8 mouse cellular contexts compared by ENCODE assay signal in the genomic region with DNA sequence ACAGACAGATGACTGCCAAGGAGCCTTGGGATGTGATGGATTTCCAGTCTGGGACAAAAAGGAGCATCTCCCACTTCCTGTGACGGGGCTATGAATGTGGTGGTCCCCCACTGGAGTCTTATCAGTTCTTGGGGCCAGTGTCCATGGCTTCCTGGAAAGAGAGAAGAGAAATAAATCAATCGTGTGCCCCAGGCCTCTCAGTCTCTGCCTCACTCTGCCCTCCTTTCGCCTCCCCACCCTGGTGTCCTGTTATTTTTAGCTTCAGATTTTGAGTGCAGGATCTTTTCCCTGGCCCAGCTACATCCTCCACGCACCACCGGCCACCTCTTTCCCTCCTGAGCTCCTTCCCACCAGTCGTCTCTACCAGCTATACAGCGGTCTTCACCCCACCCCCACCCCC. TPM values are rescaled to one million over a fixed set of nuclear protein-coding genes. Genes with fewer than 3 reads are reported as not detected.
DNase-seq lines count a peak whose midpoint lies in the region; ATAC-seq and TF ChIP-seq lines count a peak whose summit lies in the region.

No protein-coding gene starts in this region.

- peak overlapping the region; percentile 81 for H3K4me2 ChIP-seq in heart, embryonic 12.5 days
- H3K4me2 ChIP-seq in forebrain, embryonic 15.5 days (replicated peaks): peak overlapping the region; percentile 90
- peak overlapping the region; percentile 78; the same call in 1 of the 2 replicates for H3K4me2 ChIP-seq in liver, postnatal 0 days (ENCODE audit: low read depth, low read length)

- DNase-seq in heart, adult 11 months: no peak
- DNase-seq in liver, postnatal 0 days: no peak
- DNase-seq in thymus, postnatal 0 days (ENCODE audit: low spot score): no peak
- DNase-seq in urinary bladder, postnatal 36 days (ENCODE audit: low spot score in 2 of 2): no peak
- no peak for DNase-seq in thymus, adult 2 months

- H3K27me3 ChIP-seq in heart, embryonic 12.5 days (replicated peaks): peaks cover 33% of the 10 kb centered on the region
- no peaks in the 10 kb centered on the region for H3K27me3 ChIP-seq in ES-Bruce4 (ENCODE audit: control insufficient read depth, insufficient read depth, low read length, poor library complexity, severe bottlenecking)
- H3K27me3 ChIP-seq in forebrain, embryonic 15.5 days: no peaks in the 10 kb centered on the region
- peaks cover 21% of the 10 kb centered on the region for H3K27me3 ChIP-seq in liver, postnatal 0 days (ENCODE audit: insufficient read depth, low read length)
- no peaks in the 10 kb centered on the region for H3K27me3 ChIP-seq in thymus, adult 2 months (ENCODE audit: control insufficient read depth, insufficient read depth, low read length)

- peak overlapping the region; percentile 53 for H3K4me3 ChIP-seq in heart, embryonic 12.5 days
- H3K4me3 ChIP-seq in ES-Bruce4 (ENCODE audit: low read depth, low read length): peak overlapping the region; percentile 53; the same call in 1 of the 2 replicates
- H3K4me3 ChIP-seq in forebrain, embryonic 15.5 days: peak overlapping the region; percentile 61
- H3K4me3 ChIP-seq in liver, postnatal 0 days (ENCODE audit: low read depth, low read length): no peak overlapping the region
- H3K4me3 ChIP-seq in thymus, adult 2 months (ENCODE audit: control insufficient read depth, insufficient read depth, low read length): no peak overlapping the region

- H3K27ac ChIP-seq in heart, embryonic 12.5 days (ENCODE audit: poor library complexity, severe bottlenecking): 0 out of 2 replicates have a peak overlapping the region, but pooled peaks have one; percentile 18
- H3K27ac ChIP-seq in ES-Bruce4 (ENCODE audit: insufficient read depth, low read length): no peak overlapping the region
- 0 out of 2 replicates have a peak overlapping the region, but pooled peaks have one; percentile 50 for H3K27ac ChIP-seq in forebrain, embryonic 15.5 days (replicated peaks)
- H3K27ac ChIP-seq in liver, postnatal 0 days (ENCODE audit: low read depth): no peak overlapping the region
- no peak overlapping the region for H3K27ac ChIP-seq in thymus, adult 2 months (ENCODE audit: control insufficient read depth, insufficient read depth, low read length)

- peak overlapping the region; percentile 66 for H3K9ac ChIP-seq in heart, embryonic 12.5 days
- peak overlapping the region; percentile 43 for H3K9ac ChIP-seq in ES-Bruce4 (ENCODE audit: low read depth, poor library complexity, severe bottlenecking)
- peak overlapping the region; percentile 66 for H3K9ac ChIP-seq in forebrain, embryonic 15.5 days (replicated peaks)
- H3K9ac ChIP-seq in liver, postnatal 0 days (replicated peaks): no peak overlapping the region

- ATAC-seq in heart, embryonic 12.5 days (ENCODE audit: insufficient number of reproducible peaks, low FRiP score): no peak
- no peak for ATAC-seq in forebrain, embryonic 15.5 days (replicated peaks)
- no peak for ATAC-seq in liver, postnatal 0 days

- no peaks in the 10 kb centered on the region for H3K36me3 ChIP-seq in heart, embryonic 12.5 days
- no peaks in the 10 kb centered on the region for H3K36me3 ChIP-seq in ES-Bruce4 (ENCODE audit: control insufficient read depth, insufficient read depth, low read length, poor library complexity, severe bottlenecking)
- H3K36me3 ChIP-seq in forebrain, embryonic 15.5 days: no peaks in the 10 kb centered on the region
- H3K36me3 ChIP-seq in liver, postnatal 0 days (replicated peaks; ENCODE audit: insufficient read depth, low read length): no peaks in the 10 kb centered on the region
- H3K36me3 ChIP-seq in thymus, adult 2 months (ENCODE audit: control insufficient read depth, insufficient read depth, low read length): no peaks in the 10 kb centered on the region

- H3K9me3 ChIP-seq in heart, embryonic 12.5 days (replicated peaks): no peaks in the 10 kb centered on the region
- H3K9me3 ChIP-seq in ES-Bruce4 (replicated peaks; ENCODE audit: control insufficient read depth, insufficient read depth, low read length, poor library complexity, severe bottlenecking): no peaks in the 10 kb centered on the region
- no peaks in the 10 kb centered on the region for H3K9me3 ChIP-seq in forebrain, embryonic 15.5 days
- no peaks in the 10 kb centered on the region for H3K9me3 ChIP-seq in liver, postnatal 0 days (ENCODE audit: low read length)

- WGBS in heart, embryonic 12.5 days: 24% methylated on average over 7 of the region's 7 CpGs
- WGBS in forebrain, embryonic 15.5 days: 68% methylated on average over 7 of the region's 7 CpGs
- 39% methylated on average over 7 of the region's 7 CpGs for WGBS in liver, postnatal 0 days (ENCODE audit: insufficient replicate concordance)
- WGBS in thymus, adult 2 months: 79% methylated on average over 7 of the region's 7 CpGs

- no peak for TF ChIP-seq CTCF in ES-Bruce4 (IDR thresholded peaks at IDR 0.05; ENCODE audit: low read depth, low read length)
- TF ChIP-seq CTCF in liver, postnatal 0 days (IDR thresholded peaks at IDR 0.05; ENCODE audit: low read depth): no peak
- no peak for TF ChIP-seq CTCF in thymus, adult 2 months (IDR thresholded peaks at IDR 0.05; ENCODE audit: borderline replicate concordance, control insufficient read depth, extremely low read depth, insufficient read depth, low read length, poor library complexity)

- TF ChIP-seq EP300 in ES-Bruce4 (IDR thresholded peaks at IDR 0.05; ENCODE audit: insufficient read depth, low read depth, low read length): no peak
- no peak for TF ChIP-seq EP300 in liver, postnatal 0 days (IDR thresholded peaks at IDR 0.05; ENCODE audit: low read depth)

- H3K4me1 ChIP-seq in heart, embryonic 12.5 days (replicated peaks): peaks cover 26% of the 10 kb centered on the region
- H3K4me1 ChIP-seq in ES-Bruce4 (ENCODE audit: control insufficient read depth, insufficient read depth, low read length): peaks cover 2% of the 10 kb centered on the region
- peaks cover 20% of the 10 kb centered on the region for H3K4me1 ChIP-seq in forebrain, embryonic 15.5 days
- H3K4me1 ChIP-seq in liver, postnatal 0 days (ENCODE audit: insufficient read depth): 0 out of 2 replicates have a peak, but pooled peaks cover 7% of the 10 kb centered on the region
- H3K4me1 ChIP-seq in thymus, adult 2 months (replicated peaks; ENCODE audit: control insufficient read depth, insufficient read depth, low read length): peaks cover 20% of the 10 kb centered on the region

- no peak for TF ChIP-seq POLR2A in ES-Bruce4 (IDR thresholded peaks at IDR 0.05; ENCODE audit: insufficient read depth, low read length)
- TF ChIP-seq POLR2A in thymus, adult 2 months (IDR thresholded peaks at IDR 0.05; ENCODE audit: control insufficient read depth, extremely low read depth, insufficient read depth, low read length, poor library complexity): no peak

RNA-seq across cellular contexts. Expression of a gene that starts 0.5 kb away (rescaled TPM):
- polyA plus RNA-seq in heart, embryonic 12.5 days (2016; fragmentation: Nextera tagmentation; extraction: Ambion mirVana): 6.0 and 6.4 TPM in 2 replicates
- polyA plus RNA-seq in ES-Bruce4 (2011; ENCODE audit: insufficient read depth, insufficient read length, low read depth, missing spikeins): 7.4 and 8.3 TPM in 2 replicates
- polyA plus RNA-seq in forebrain, embryonic 15.5 days (2015; fragmentation: Nextera tagmentation; extraction: Ambion mirVana): 40.1 and 44.2 TPM in 2 replicates
- polyA plus RNA-seq in liver, postnatal 0 days (2015; fragmentation: Nextera tagmentation; extraction: Ambion mirVana): 0.20 and 0.27 TPM in 2 replicates
- 3.8 TPM in 2 replicates for polyA plus RNA-seq in thymus, postnatal 0 days (2015; fragmentation: Nextera tagmentation; extraction: Ambion mirVana)
- polyA plus RNA-seq in thymus, adult 2 months (2012; rRNA removed): 10.2 and 12.9 TPM in 2 replicates

RNA-seq across cellular contexts. Expression of a gene that starts 9.5 kb away (rescaled TPM):
- polyA plus RNA-seq in heart, embryonic 12.5 days (2016; fragmentation: Nextera tagmentation; extraction: Ambion mirVana): 0.55 TPM in 1 of 2 replicates, not detected in the other
- 0.84 TPM in 1 of 2 replicates, not detected in the other for polyA plus RNA-seq in ES-Bruce4 (2011; ENCODE audit: insufficient read depth, insufficient read length, low read depth, missing spikeins)
- polyA plus RNA-seq in forebrain, embryonic 15.5 days (2015; fragmentation: Nextera tagmentation; extraction: Ambion mirVana): 3.7 and 4.8 TPM in 2 replicates
- 0.16 TPM in 1 of 2 replicates, not detected in the other for polyA plus RNA-seq in liver, postnatal 0 days (2015; fragmentation: Nextera tagmentation; extraction: Ambion mirVana)
- polyA plus RNA-seq in thymus, postnatal 0 days (2015; fragmentation: Nextera tagmentation; extraction: Ambion mirVana): 2.4 and 3.2 TPM in 2 replicates
- polyA plus RNA-seq in thymus, adult 2 months (2012; rRNA removed): 4.0 and 5.5 TPM in 2 replicates

RNA-seq across cellular contexts. Expression of a gene that starts 13.7 kb away (rescaled TPM):
- polyA plus RNA-seq in heart, embryonic 12.5 days (2016; fragmentation: Nextera tagmentation; extraction: Ambion mirVana): 9.5 and 10.2 TPM in 2 replicates
- polyA plus RNA-seq in ES-Bruce4 (2011; ENCODE audit: insufficient read depth, insufficient read length, low read depth, missing spikeins): 32.0 and 35.2 TPM in 2 replicates
- polyA plus RNA-seq in forebrain, embryonic 15.5 days (2015; fragmentation: Nextera tagmentation; extraction: Ambion mirVana): 22.3 and 24.5 TPM in 2 replicates
- 1.8 and 1.9 TPM in 2 replicates for polyA plus RNA-seq in liver, postnatal 0 days (2015; fragmentation: Nextera tagmentation; extraction: Ambion mirVana)
- polyA plus RNA-seq in thymus, postnatal 0 days (2015; fragmentation: Nextera tagmentation; extraction: Ambion mirVana): 4.5 and 4.7 TPM in 2 replicates
- 48.3 and 51.6 TPM in 2 replicates for polyA plus RNA-seq in thymus, adult 2 months (2012; rRNA removed)

RNA-seq across cellular contexts. Expression of a gene that starts 14.2 kb away (rescaled TPM):
- not detected in 2 replicates for polyA plus RNA-seq in heart, embryonic 12.5 days (2016; fragmentation: Nextera tagmentation; extraction: Ambion mirVana)
- 0.59 TPM in 1 of 2 replicates, not detected in the other for polyA plus RNA-seq in ES-Bruce4 (2011; ENCODE audit: insufficient read depth, insufficient read length, low read depth, missing spikeins)
- polyA plus RNA-seq in forebrain, embryonic 15.5 days (2015; fragmentation: Nextera tagmentation; extraction: Ambion mirVana): not detected in 2 replicates
- polyA plus RNA-seq in liver, postnatal 0 days (2015; fragmentation: Nextera tagmentation; extraction: Ambion mirVana): not detected in 2 replicates
- not detected in 2 replicates for polyA plus RNA-seq in thymus, postnatal 0 days (2015; fragmentation: Nextera tagmentation; extraction: Ambion mirVana)
- not detected in 2 replicates for polyA plus RNA-seq in thymus, adult 2 months (2012; rRNA removed)

RNA-seq across cellular contexts. Expression of a gene that starts 28.8 kb away (rescaled TPM):
- polyA plus RNA-seq in heart, embryonic 12.5 days (2016; fragmentation: Nextera tagmentation; extraction: Ambion mirVana): 352 and 365 TPM in 2 replicates
- 93.5 and 105 TPM in 2 replicates for polyA plus RNA-seq in ES-Bruce4 (2011; ENCODE audit: insufficient read depth, insufficient read length, low read depth, missing spikeins)
- polyA plus RNA-seq in forebrain, embryonic 15.5 days (2015; fragmentation: Nextera tagmentation; extraction: Ambion mirVana): 652 and 676 TPM in 2 replicates
- 148 and 157 TPM in 2 replicates for polyA plus RNA-seq in liver, postnatal 0 days (2015; fragmentation: Nextera tagmentation; extraction: Ambion mirVana)
- 541 and 549 TPM in 2 replicates for polyA plus RNA-seq in thymus, postnatal 0 days (2015; fragmentation: Nextera tagmentation; extraction: Ambion mirVana)
- polyA plus RNA-seq in thymus, adult 2 months (2012; rRNA removed): 265 and 352 TPM in 2 replicates

Comparison
In these comparisons a context has a peak if more than half of its experiments do, and no peak if none do; other contexts are left out.
1. H3K27ac ChIP-seq: peak in heart, embryonic 12.5 days (single experiment) and forebrain, embryonic 15.5 days (single experiment); none in ES-Bruce4 (single experiment), liver, postnatal 0 days (single experiment) and thymus, adult 2 months (single experiment).
2. H3K4me3 ChIP-seq: peak in heart, embryonic 12.5 days (single experiment), ES-Bruce4 (single experiment) and forebrain, embryonic 15.5 days (single experiment); none in liver, postnatal 0 days (single experiment) and thymus, adult 2 months (single experiment).
3. Peak in every context shown above with its lines, with median percentiles within 50 percentile points of each other: H3K4me2 ChIP-seq.